Mouse (Mus musculus) liver, embryonic 16.5 days (tissue): ENCODE results near the gene Atp6v0c. TPM values are rescaled to one million over a fixed set of nuclear protein-coding genes. Genes with fewer than 3 reads are reported as not detected.
"Not testable (repeated sequence)": the region's sequence is repeated elsewhere in the genome, so short reads cannot be mapped to it uniquely, and the experiment has no call there.

ENCODE experiments used
- ATAC-seq: fragments of 200-750 bp; cut with Nextera tagmentation; 2 replicates; pipeline ENCODE4 v1.8.0; 2017; ENCODE audit warnings: low read depth, mild to moderate bottlenecking, moderate number of reproducible peaks, moderate library complexity
- H3K27ac ChIP-seq: fragments of 300-500 bp; sonication (generic); 2 replicates; pipeline ENCODE4 v1.5.1; 2014; ENCODE audit warnings: mild to moderate bottlenecking, low read length
- H3K27me3 ChIP-seq: fragments of 300-500 bp; sonication (generic); 2 replicates; pipeline ENCODE4 v1.6.1; 2014; ENCODE audit warnings: low read depth, low read length, mixed read lengths; ENCODE audit not compliant: control insufficient read depth, insufficient read depth
- H3K36me3 ChIP-seq: fragments of 300-500 bp; sonication (generic); 2 replicates; pipeline ENCODE4 v1.6.1; 2014; ENCODE audit warnings: mild to moderate bottlenecking; ENCODE audit not compliant: control insufficient read depth, insufficient read depth
- H3K4me1 ChIP-seq: fragments of 300-500 bp; sonication (generic); 2 replicates; pipeline ENCODE4 v1.6.1; 2014; ENCODE audit warnings: low read depth, low read length, mixed read lengths; ENCODE audit not compliant: control insufficient read depth
- H3K4me2 ChIP-seq: fragments of 300-500 bp; sonication (generic); 2 replicates; pipeline ENCODE4 v1.6.1; 2014; ENCODE audit warnings: low read depth, low read length, mixed read lengths
- H3K4me3 ChIP-seq: fragments of 300-500 bp; sonication (generic); 2 replicates; pipeline ENCODE4 v1.5.1; 2014; ENCODE audit warnings: low read depth, mild to moderate bottlenecking, low read length
- H3K9ac ChIP-seq: fragments of 300-500 bp; sonication (generic); 2 replicates; pipeline ENCODE4 v1.6.1; 2014; ENCODE audit warnings: low read depth, low read length
- H3K9me3 ChIP-seq: fragments of 300-500 bp; sonication (generic); replicated peaks from 2 replicates; pipeline ENCODE4 v1.6.1; 2016; ENCODE audit warnings: low read length; ENCODE audit not compliant: control insufficient read depth
- WGBS: fragments of 180-500 bp; shearing (Covaris S2); extraction: QIAGEN DNeasy Blood & Tissue Kit; methylation state at CpG from one replicate; pipeline ENCODE4 v1.1.7; 2014; ENCODE audit not compliant: insufficient replicate concordance; 5-methylcytosine and 5-hydroxymethylcytosine counted together
- polyA plus RNA-seq: library from polyadenylated mRNA; unstranded; fragments of >200 nt; fragmentation: Nextera tagmentation; extraction: Ambion mirVana; gene quantifications from 2 replicates; pipeline ENCODE4 v1.2.1, GENCODE M21; 2015

Gene Atp6v0c
- polyA plus RNA-seq, 1 experiment from 2014 or later = 382 TPM

GRCm38 (mm10) chr17:24139968-24140367, 29.5 kb downstream of the Atp6v0c start:
- Histone ChIP-seq H3K4me3 (peak overlapping the region; percentile 97), H3K9me3 (no peaks in the 10 kb centered on the region), H3K27ac (peak overlapping the region; percentile 93), H3K9ac (peak overlapping the region; percentile 97), H3K4me2 (peak overlapping the region; percentile 88), H3K4me1 (peaks cover 31% of the 10 kb centered on the region), H3K27me3 (no peaks in the 10 kb centered on the region), H3K36me3 (no peaks in the 10 kb centered on the region)
- WGBS = 55% methylated on average over 4 of the region's 4 CpGs
- ATAC-seq = no peak

DNA sequence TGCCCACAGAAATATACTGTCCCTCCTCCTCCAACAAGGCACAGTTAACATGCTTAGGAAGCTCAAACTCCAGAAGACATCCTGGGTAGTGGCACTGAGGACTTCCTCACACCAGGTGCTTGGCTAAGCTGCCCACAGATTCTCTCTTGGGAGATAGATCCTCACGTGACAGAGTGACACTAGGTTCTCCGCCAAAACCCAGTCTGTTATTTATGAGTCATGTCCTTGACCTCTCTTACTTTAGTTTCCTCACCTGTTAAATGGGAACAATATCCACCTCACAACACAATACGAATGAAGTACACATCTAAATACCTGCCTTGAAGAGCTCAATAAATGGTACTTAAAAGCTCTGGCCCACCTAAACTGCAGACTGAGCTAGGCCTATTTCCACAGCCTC, 30.2 kb downstream of the Atp6v0c start:
- peaks cover 34% of the 10 kb centered on the region for H3K4me1 ChIP-seq

GRCm38 (mm10) chr17:24137226-24137880, 32.1 kb downstream of the Atp6v0c start:
- ATAC-seq = no peak
- no peak overlapping the region for H3K4me2 ChIP-seq
- no peaks in the 10 kb centered on the region for H3K36me3 ChIP-seq
- no peak overlapping the region for H3K9ac ChIP-seq
- WGBS = 80% methylated on average over 2 of the region's 2 CpGs
- H3K27me3 ChIP-seq = no peaks in the 10 kb centered on the region
- no peaks in the 10 kb centered on the region for H3K9me3 ChIP-seq
- H3K27ac ChIP-seq = no peak overlapping the region
- no peak overlapping the region for H3K4me3 ChIP-seq
- H3K4me1 ChIP-seq = peaks cover 37% of the 10 kb centered on the region

More for the DNA sequence above, 30.2 kb downstream of the Atp6v0c start:
- no peaks in the 10 kb centered on the region for H3K9me3 ChIP-seq
- no peak overlapping the region for H3K4me3 ChIP-seq
- peak overlapping the region; percentile 88; the same call in 1 of the 2 replicates for H3K4me2 ChIP-seq
- WGBS = 71% methylated on average over 3 of the region's 3 CpGs
- no peak for ATAC-seq
- no peak overlapping the region; the same call in 1 of the 2 replicates for H3K9ac ChIP-seq
- no peak overlapping the region for H3K27ac ChIP-seq
- no peaks in the 10 kb centered on the region for H3K27me3 ChIP-seq
- no peaks in the 10 kb centered on the region for H3K36me3 ChIP-seq

DNA sequence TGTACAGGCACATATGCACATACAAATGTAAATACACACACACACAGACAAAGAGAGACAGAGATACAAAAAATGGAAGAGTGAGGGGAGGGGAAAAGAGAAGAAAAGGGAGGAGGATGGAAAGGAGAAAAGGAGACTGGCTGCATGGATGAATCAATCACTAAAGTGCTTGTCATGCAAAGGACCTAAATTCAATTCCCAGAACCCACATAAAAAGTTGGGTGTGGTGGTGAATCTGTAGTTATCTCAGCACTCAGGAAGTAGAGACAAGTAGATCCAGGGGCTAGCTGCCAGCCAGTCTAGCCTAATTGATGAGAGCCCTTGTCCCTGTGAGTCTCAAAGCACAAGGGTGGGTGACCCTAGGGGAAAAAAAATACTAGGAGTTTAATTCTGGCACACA, 35.4 kb downstream of the Atp6v0c start:
- Histone ChIP-seq H3K9me3 (no peaks in the 10 kb centered on the region), H3K4me2 (no peak overlapping the region), H3K36me3 (no peaks in the 10 kb centered on the region), H3K27ac (no peak overlapping the region), H3K4me1 (peaks cover 21% of the 10 kb centered on the region), H3K9ac (no peak overlapping the region), H3K27me3 (no peaks in the 10 kb centered on the region), H3K4me3 (no peak overlapping the region)
- ATAC-seq = no peak

DNA sequence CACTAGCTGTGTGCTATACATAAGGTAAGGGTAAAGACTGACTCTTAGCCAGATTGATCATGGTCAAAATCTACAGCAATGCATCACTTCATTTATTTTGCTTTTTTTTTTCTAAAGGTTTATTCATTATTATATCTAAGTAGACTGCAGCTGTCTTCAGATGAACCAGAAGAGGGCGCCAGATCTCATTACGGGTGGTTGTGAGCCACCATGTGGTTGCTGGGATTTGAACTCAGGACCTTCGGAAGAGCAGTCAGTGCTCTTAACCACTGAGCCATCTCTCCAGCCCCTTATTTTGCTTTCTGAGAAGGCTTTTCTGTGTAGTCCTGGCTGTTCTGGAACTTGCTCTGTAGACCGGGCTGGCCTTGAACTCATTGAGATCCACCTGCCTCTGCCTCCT, 36.6 kb downstream of the Atp6v0c start:
- H3K4me3 ChIP-seq, H3K36me3 ChIP-seq, ATAC-seq, H3K9ac ChIP-seq, H3K27ac ChIP-seq, H3K9me3 ChIP-seq, H3K27me3 ChIP-seq, H3K4me2 ChIP-seq: not testable (repeated sequence)
- WGBS = 84% methylated on average over 4 of the region's 4 CpGs
- H3K4me1 ChIP-seq = peaks cover 21% of the 10 kb centered on the region

- Histone ChIP-seq H3K4me1 (peaks cover 15% of the 10 kb centered on the region), H3K27ac (no peak overlapping the region), H3K9ac (no peak overlapping the region), H3K27me3 (no peaks in the 10 kb centered on the region), H3K9me3 (no peaks in the 10 kb centered on the region), H3K36me3 (no peaks in the 10 kb centered on the region), H3K4me3 (no peak overlapping the region), H3K4me2 (no peak overlapping the region)
- 90% methylated on average over 3 of the region's 3 CpGs for WGBS
- no peak for ATAC-seq
Observed at GRCm38 (mm10) chr17:24131570-24131969, 37.9 kb downstream of the Atp6v0c start.

- H3K27ac ChIP-seq, H3K9ac ChIP-seq, H3K27me3 ChIP-seq, H3K4me2 ChIP-seq, H3K4me3 ChIP-seq, H3K36me3 ChIP-seq, H3K9me3 ChIP-seq, ATAC-seq: not testable (repeated sequence)
- H3K4me1 ChIP-seq = peaks cover 14% of the 10 kb centered on the region
- WGBS = 82% methylated on average over 4 of the region's 4 CpGs
Observed at GRCm38 (mm10) chr17:24129246-24129645, 40.3 kb downstream of the Atp6v0c start.

- H3K27me3 ChIP-seq = no peaks in the 10 kb centered on the region
- no peaks in the 10 kb centered on the region for H3K36me3 ChIP-seq
- H3K9me3 ChIP-seq = no peaks in the 10 kb centered on the region
- no peak overlapping the region for H3K9ac ChIP-seq
- WGBS = 48% methylated on average over 1 of the region's 1 CpGs
- H3K4me1 ChIP-seq = peaks cover 8% of the 10 kb centered on the region
- no peak overlapping the region for H3K27ac ChIP-seq
- H3K4me2 ChIP-seq = no peak overlapping the region
- ATAC-seq = no peak
- H3K4me3 ChIP-seq = no peak overlapping the region
Observed at GRCm38 (mm10) chr17:24127592-24127991, 41.9 kb downstream of the Atp6v0c start.

DNA sequence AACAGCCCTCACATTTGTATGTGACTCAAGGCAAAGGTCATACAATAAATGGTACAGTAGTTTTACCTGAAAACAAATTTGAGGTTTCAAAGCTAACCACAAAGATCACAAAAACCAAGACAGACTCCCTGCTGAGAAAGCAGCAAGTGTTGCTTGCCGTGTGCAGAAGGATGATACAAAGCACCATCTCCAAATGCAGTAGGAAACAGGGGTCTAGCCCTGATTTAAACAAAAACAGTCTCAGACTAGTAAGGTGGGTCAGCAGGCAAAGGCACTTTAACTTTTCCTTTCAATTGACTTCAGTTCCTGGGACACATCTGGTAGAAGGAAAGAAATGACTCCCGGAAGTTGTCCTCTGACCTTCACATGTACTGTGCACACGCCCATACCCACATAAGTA, 42.7 kb downstream of the Atp6v0c start:
- 63% methylated on average over 3 of the region's 3 CpGs for WGBS
- H3K4me2 ChIP-seq = no peak overlapping the region
- H3K27me3 ChIP-seq = no peaks in the 10 kb centered on the region
- no peaks in the 10 kb centered on the region for H3K9me3 ChIP-seq
- H3K9ac ChIP-seq = no peak overlapping the region
- no peak overlapping the region for H3K4me3 ChIP-seq
- no peak for ATAC-seq
- H3K36me3 ChIP-seq = no peaks in the 10 kb centered on the region
- no peak overlapping the region for H3K27ac ChIP-seq
- H3K4me1 ChIP-seq = peaks cover 4% of the 10 kb centered on the region
